Comparison of ENCODE assay signal across 26 mouse cellular contexts in genomic region chr4:138383789-138384188, GRCm38 (mm10). TPM values are rescaled to one million over a fixed set of nuclear protein-coding genes. Genes with fewer than 3 reads are reported as not detected.
"Had no signal": no experiment of that assay in that cellular context is flagged by ENCODE, and none has a peak within 500 bp of the region (broad histone marks: within the 10 kb centered on the region; RNA-seq: fewer than 3 reads in every experiment).

No protein-coding gene starts in this region.

- H3K36me3 ChIP-seq: liver, embryonic 13.5 days; midbrain, embryonic 12.5 days; midbrain, embryonic 15.5 days; neural tube, embryonic 12.5 days; neural tube, embryonic 15.5 days had no signal

- H3K9me3 ChIP-seq: liver, embryonic 13.5 days; midbrain, embryonic 12.5 days; midbrain, embryonic 15.5 days; neural tube, embryonic 12.5 days; neural tube, embryonic 15.5 days had no signal

- H3K27ac ChIP-seq: layer of hippocampus, adult 2 months; left cerebral cortex, adult 2 months; liver, embryonic 13.5 days; midbrain, embryonic 12.5 days; midbrain, embryonic 15.5 days; neural tube, embryonic 12.5 days; neural tube, embryonic 15.5 days had no signal

- DNase-seq: kidney, adult 18-20 months; kidney, adult 9 months; kidney, postnatal 14 days; layer of hippocampus, adult 9-11 months; layer of hippocampus, postnatal 36 days; liver, embryonic 13.5 days; lung, adult 2 months; lung, postnatal 14 days; lung, postnatal 4 days; right cerebral cortex, adult 18-20 months; right cerebral cortex, postnatal 25 days; spleen, adult 18-20 months; thymus, adult 18-20 months; thymus, postnatal 36 days had no signal

- H3K27me3 ChIP-seq: midbrain, embryonic 15.5 days; neural tube, embryonic 12.5 days; neural tube, embryonic 15.5 days had no signal

- ATAC-seq: midbrain, embryonic 15.5 days had no signal

- H3K4me2 ChIP-seq: liver, embryonic 13.5 days; midbrain, embryonic 12.5 days; midbrain, embryonic 15.5 days; neural tube, embryonic 12.5 days; neural tube, embryonic 15.5 days had no signal

- H3K9ac ChIP-seq: liver, embryonic 13.5 days; midbrain, embryonic 12.5 days; midbrain, embryonic 15.5 days; neural tube, embryonic 12.5 days; neural tube, embryonic 15.5 days had no signal

- H3K4me3 ChIP-seq: layer of hippocampus, adult 2 months; left cerebral cortex, adult 2 months; liver, embryonic 13.5 days; midbrain, embryonic 12.5 days; midbrain, embryonic 15.5 days; neural tube, embryonic 12.5 days; neural tube, embryonic 15.5 days had no signal

- H3K4me1 ChIP-seq: liver, embryonic 13.5 days had no signal

RNA-seq across cellular contexts. Expression of gene Fam43b, which starts 12.5 kb away (rescaled TPM):
- total RNA-seq: liver, adult 2 months; megakaryocyte progenitor cell, adult 5-6 weeks had no signal
- polyA plus RNA-seq: large intestine, adult 2 months; limb, embryonic 11.5 days; liver, adult 2 months; liver, embryonic 13.5 days; liver, embryonic 16.5 days; lung, adult 2 months; testis, adult 2 months had no signal
